Mouse (Mus musculus) kidney, adult 2 months (tissue): ENCODE measurements around the gene Tmem132e.

Source experiments
- CTCF ChIP-seq: fragments of 200-500 bp; conservative IDR thresholded peaks from 2 replicates; pipeline ENCODE4 v1.5.1; 2011; ENCODE audit warnings: low read depth, mild to moderate bottlenecking, control low read depth, low read length, moderate library complexity, mixed read lengths; ENCODE audit not compliant: insufficient read depth, insufficient read length
- POLR2A ChIP-seq: fragments of 200-500 bp; IDR thresholded peaks from one replicate; pipeline ENCODE4 v1.6.1; 2011; ENCODE audit warnings: low read depth, low read length, control low read depth

DNA sequence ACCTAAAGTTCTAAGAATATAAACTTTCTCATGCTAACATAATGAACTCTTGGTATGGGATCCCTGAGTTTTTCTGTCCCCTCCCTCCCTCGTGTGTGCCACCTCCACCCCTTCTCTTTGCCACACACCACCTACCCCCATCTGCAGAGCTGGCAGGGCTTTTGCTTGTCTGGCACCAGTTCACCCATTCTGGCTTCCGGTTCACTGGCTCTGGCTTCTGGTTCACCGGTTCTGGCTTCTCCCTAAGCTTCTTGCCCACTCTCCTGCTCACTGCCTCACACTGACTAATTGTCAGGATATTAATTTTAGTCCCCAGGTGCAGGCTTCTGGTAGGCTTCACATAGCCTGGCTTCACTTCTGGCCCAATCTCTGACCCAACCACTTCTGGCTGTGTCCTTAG, 88.7 kb downstream of the Tmem132e start:
- TF ChIP-seq CTCF (no peak), POLR2A (no peak)
